Mouse (Mus musculus) hindlimb bud, embryonic 11.5 days (tissue): Measurements from ENCODE around the gene Tceal7.
"Not testable (repeated sequence)": the region's sequence is repeated elsewhere in the genome, so short reads cannot be mapped to it uniquely, and the experiment has no call there.

Experiments used
- DNase-seq: peaks from one replicate; pipeline ENCODE4 v3.0.0-alpha.2; 2012; ENCODE audit warnings: low read depth, low spot score; ENCODE audit errors: extremely low spot score

The Tceal7 gene

DNA sequence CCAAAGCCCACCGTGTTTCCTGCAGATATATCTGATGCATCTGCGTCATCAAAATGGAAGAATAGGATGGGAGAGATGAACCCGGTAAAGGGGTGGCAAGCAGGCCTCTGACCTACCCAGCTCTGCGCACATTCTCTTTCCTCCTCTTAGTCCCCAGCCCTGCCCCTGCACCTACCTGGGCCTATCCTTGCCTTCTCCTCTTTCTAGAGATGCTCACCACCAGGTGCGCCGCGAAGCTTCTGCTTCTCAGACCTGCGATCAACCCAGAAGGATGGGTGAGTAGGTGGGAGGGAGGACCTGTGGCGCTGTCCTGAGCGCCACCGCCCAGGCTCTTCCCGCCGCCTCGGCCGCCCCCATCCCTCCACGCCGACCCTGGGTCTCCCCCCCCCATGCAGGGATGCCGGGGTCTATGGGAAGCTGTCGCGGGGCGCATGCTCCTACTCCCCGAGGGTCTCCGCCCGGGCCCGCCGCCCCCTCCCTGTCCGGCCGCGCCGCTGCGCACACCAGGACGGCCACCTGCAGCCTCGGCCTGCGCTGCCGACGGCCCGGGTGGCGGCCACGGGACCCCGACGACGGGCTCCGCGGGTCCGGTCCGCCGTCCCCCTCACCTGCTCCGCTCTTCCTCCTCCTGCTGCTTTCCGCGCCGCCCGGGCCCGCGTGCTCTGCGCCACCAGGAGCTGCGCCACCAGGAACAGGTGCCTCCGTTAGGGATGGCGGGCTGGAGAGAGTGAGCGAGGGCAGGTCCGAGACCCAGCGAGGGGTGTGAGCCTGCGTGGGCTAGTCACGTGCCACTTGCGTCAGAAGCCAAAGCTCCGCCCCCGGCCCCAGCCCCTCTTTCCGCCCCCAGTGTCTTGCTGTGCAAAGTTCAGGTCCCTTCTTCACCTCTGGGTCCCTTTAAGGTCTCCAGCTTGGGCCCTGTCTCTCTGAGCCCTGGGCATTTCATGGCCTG lies at the start of gene Tceal7, which contains the start of gene Bex1:
Tceal7 (plus strand) TSS at position 51 of the 949 bp plus-strand sequence.
Bex1 (minus strand) TSS at position 785 of the 949 bp plus-strand sequence.
- not testable (repeated sequence) for DNase-seq

DNA sequence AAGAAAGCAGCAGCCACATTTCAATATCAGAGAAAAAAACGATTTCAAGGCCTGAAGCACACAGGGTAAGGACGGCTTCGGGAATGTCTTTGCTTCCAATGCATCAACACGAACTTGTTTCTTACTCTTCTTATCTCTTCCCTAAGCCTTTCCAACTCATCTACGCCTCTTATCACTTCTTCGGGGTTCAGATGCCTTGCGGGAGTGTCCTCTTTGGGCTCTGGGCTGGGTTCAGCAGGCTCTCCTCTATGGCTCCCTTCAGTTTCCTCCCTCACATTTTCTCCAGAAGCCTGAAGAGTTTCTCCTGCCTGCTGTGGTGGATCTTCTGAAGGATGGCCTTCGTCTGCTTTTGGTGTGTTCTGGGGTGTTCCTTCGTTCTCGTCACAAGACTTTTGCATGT lies 44.0 kb upstream of the Tceal7 start:
- no peak for DNase-seq

DNA sequence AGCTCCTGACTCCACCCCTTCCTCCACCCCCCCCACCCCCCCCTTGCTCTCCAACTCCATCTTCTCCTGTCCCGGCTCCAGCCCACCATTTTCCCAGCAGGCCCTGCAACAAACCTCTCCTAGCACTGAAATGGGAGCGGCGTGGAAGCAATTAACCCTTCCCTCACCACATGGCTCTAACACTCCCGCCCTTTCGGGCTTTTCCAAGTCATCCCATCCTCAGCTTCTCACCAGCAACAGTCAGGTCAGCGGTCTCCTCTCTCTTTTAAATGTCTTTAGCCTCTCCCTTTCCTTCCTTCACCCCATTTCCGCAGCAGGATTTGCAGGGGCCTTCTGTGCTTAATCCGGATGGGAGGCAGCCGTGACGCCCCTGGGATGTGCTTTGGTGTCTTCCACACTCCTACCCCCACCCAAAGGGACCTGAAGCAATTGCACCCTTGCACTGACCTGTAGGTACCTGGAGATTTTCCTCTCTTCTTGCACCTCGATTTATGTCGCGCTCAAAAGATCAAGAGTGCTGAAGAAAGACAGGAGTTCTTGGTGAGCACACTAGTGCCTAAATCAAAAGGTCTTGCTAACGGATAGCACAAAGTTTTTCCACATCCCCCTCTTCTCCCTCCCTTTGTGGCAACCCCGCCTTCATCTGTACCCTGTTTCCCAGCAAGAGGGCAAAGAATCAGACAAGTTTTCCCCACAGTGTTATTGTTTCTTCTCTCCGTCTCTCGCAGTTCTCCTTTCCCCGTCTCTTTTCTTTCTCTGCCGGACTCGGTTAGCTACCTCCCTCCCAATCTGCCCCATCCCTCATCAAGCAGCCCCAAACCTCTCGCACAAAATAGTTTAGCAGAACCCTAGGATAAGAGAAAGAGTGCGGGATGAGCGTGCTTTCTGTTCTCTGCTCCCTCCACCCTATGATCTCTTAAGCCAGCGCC lies 43.1 kb upstream of the Tceal7 start:
- DNase-seq: no peak

DNA sequence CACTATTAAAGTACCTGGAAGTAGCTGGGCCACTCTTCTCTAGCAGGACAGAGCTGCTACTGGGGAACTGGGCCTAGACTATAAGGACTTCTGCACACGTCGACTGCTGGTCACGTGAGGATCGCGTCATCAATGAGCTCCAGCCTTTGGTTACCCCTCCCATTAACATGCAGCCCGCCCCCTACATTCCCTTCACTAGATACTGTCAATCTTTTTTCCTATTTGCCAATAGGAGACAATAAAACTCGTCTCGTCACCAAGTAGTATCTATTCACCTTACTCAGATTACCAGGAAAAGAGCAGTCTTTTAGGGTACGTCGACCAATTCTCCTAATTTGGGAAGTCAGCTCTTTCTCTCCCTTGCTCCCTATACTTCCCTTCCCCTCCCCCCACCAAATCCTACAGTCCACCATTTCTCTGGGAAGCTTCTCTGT lies 42.4 kb upstream of the Tceal7 start, which contains the start of gene Tceal8:
Tceal8 (minus strand) TSS at position 225 of the 434 bp plus-strand sequence.
- DNase-seq: peak; percentile 66

DNA sequence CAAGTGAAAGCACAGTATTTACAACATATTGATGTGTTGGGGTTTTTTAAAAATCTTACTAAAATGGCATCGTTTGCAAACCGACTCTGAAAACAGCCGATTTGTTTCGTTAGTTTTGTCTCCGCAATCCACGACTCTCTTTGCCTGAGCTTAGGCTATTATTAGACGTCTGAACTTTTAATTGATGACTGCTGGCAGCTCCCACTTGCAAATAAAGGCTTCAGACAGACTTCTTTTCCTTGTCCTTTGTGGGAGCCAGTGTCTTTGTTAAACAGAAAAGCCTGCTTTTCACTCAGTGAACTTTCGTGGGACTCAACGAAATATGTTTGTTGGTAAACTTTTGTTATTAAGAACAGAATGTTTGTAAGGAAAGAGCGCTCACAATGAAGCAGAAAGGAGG lies 41.8 kb upstream of the Tceal7 start:
- DNase-seq: peak; percentile 6

DNA sequence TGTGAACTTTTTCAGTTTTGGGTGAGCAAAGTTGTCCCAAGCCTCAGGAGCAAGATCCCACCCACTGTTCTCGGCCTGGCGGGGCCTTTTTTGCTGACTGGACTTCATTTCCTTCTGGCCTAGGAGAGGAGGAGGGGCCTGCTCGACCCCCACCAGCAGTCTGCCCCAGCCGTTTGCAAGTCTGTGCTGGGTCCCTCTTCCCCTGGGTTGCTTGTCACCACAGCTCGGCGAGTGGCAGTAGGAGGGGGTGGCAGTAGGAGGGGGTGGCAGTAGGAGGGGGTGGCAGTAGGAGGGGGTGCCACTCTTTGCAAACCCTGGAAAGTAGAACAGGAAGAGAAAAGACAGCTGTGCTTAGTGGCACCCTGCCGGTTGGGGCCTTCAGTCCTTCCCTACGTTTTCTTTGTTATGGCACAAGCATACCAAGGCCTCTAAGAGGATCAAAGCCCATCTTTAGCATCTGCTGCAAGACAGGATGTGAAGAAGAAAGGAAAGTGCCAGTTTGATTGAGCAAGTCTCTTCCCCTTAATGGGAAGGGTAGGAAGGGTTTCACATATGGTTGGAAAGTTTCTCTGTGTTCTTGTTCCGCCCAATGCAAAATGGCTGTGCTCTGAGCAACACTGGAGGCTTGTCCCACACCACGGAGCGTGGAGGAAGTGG lies 33.6 kb upstream of the Tceal7 start:
- no peak for DNase-seq

DNA sequence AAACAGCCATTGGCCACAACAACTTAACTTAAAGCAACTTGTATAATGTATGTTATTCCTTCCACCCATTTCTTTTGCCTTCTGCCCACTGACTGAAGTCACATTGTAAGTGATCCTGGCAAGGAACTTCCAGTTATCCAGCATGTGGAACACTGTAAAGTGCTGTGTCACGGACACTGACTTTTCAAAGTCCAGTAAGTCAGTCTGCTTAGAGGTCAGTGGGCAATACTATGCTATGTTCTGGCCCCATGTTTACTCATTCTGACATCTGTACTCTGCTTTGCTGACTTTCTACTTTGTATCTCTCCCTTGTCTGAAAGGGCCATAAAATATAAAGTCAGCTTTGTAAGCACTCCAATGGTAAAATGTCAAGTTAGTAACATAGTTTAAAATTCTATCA lies 31.5 kb upstream of the Tceal7 start:
- no peak for DNase-seq

DNA sequence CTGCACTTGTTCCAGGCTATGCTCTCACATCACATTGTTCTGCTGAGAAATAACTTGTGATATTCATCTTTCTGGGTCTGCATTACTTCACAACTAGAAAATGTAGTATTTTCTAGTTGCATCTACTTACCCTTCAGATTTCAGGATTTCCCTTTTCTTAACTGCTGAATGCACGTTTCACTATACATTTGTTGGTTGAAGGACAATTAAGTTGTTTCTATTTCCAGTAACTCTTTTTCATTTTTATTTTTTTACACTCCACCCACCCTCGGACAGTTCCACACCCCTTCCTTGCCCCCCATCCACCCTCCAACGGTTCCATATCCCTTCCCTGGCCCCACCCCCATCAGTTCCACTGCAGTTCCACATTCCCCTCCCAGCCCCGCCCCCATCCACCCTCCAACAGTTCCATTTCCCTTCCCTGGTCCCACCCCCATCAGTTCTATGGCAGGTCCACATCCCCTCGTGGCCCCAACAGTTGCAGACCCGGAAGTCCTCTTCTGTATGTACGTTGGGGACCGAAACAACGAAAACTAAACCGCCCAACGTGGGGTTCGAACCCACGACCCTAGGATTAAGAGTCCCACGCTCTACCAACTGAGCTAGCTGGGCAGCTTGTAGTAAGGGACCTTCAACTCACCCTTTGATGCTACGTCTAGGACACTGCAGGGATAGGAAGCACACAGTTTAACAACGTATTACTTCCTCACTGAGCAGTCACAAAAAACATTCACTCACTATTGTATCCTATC lies 19.2 kb upstream of the Tceal7 start:
- no peak for DNase-seq

DNA sequence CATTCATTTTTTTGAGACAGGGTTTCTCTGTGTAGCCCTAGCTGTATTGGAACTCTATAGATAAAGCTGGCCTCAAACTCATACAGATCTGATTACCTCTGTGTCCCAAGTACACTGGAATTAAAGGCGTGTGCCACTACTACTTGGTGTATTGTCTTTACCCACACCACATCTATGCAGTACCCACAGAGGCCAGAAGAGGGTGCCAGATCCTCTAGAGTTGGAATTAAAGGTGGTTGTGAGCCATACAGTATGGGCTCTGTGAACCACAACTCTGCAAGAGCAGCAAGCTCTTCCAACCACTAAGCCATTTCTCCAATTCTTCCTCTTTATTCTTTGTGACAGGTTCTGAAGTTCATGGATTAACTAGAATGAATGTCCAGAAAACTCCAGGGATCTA lies 17.7 kb upstream of the Tceal7 start:
- DNase-seq: no peak

DNA sequence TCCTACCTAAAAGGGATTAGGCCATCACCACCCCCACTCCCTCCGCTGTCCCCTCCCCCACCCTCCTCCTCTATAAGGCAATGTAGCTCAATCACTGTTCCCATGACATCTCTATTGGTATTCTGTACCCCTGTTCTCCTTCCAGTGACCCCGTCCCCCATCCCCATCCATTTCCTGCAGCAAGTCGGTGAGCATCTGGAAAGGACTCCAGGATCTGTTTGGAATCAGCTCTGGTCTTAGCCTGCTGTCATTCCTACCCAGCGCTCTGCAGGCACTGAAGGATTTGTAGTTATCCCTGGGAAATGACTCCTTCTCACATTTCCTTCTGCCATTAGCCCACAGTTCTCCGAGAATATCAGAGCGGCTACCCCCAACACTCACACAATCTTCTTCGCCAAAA lies 11.3 kb upstream of the Tceal7 start:
- DNase-seq: no peak

DNA sequence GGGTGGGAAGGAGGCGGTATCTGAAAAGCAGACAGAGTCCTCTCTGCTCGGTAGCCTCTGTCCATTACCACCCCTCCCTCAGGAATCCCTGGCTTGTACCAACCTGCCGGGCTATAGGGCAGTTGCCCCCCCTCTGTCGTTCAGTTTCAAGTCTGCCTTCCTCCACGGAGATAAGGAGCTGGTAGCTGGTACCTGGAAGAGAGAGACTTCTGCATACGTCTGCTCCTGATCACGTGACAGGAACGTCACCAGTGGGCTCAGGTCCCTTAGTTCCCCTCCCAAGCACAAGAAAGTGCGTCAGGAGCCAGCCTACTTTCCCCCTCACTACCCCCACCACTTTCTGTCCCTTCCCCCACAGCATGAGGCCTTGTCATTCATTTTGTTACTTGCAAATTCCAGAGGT lies 10.9 kb upstream of the Tceal7 start, which contains the start of gene Tceal5:
Tceal5 (minus strand) TSS at position 213 of the 403 bp plus-strand sequence.
- no peak for DNase-seq

DNA sequence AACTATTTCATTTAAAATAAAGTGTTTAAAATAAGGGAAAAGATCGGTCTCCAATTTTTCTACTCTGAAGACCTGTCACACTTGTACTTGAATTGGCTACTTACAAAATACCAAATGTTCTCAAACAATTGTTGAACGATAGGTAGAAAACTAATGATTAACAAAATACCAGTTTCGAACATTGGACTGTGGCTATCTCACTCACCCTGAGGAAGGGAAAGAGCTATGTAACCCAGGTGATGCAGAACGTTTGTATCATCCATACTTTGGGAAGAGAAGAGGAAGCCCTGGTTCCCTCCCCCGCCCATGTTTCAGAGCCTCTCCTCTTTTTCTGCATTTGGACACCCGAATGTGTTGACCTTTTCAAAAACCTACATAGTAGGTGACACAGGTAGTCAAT lies 10.2 kb upstream of the Tceal7 start:
- DNase-seq: no peak

DNA sequence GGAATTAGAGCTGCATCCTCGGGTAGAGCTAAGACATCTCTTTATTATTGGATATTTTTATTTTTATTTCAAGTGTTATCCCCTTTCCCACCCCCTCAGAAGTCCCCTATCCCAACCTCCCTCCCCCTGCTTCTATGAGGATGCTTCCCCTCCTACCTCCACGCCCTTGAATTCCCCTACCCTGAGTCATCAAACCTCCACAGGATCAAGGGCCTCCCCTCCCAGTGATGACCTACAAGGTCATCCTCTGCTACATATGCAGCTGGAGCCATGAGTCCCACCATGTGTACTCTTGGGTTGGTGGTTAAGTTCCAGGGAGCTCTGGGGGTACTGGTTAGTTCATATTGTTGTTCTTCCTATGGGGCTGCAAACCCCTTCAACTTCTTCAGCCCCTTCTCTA lies 1.2 kb upstream of the Tceal7 start:
- DNase-seq: no peak

DNA sequence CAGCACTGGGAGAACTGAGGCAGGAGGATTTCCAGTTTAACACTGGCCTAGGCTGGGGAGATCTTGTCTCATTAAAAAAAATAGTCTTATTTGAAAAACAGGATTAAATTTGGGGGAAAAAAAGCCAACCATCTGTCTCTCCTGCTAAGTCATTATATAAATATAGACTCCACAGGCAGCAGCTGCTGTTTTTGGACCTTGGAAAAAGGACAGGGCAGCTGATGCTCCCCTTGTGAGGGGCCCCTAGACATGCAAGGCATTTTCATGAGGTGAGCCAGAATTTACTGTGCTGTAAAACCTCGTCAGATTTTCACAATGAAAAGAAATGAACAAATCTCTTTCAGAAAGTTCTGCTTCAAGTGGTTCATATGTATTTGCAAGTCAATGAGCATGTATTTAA lies 1.7 kb downstream of the Tceal7 start:
- no peak for DNase-seq

DNA sequence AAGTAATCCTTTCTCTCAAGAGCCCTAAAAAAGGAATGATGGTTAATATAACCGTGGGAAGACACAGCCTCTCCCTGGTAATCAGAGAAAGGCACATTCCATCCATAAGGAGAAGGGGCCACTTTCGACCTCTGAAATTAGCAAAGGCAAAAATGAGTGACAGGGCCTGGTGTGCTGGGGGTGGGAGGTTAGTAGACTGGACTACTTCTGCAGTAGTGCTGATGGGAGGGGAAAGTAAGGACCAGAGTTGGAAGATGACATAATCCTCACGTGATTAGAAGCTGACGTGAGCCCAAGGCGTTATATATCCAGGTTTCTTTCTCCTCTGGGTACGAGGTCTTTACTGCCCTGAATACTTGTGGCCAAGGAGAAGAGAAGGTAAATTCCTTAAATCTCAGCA lies 9.1 kb downstream of the Tceal7 start:
- no peak for DNase-seq

DNA sequence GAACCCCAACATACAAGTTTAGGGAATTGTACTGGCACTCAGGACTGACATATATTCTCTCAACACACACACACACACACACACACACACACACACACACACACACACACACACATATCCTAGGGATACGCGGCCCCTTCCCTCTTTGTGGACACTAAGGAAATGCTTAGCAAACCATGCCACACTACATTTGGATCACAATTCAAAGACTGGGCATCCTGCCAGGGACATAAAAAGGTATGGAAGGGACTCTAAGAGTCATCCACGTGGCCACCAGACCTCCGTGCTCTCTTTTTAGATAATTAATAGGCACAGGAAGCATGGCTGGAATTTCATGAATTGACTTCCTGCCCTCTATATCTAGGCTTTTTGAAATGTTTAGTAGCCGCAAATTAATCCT lies 13.2 kb downstream of the Tceal7 start:
- DNase-seq: no peak

DNA sequence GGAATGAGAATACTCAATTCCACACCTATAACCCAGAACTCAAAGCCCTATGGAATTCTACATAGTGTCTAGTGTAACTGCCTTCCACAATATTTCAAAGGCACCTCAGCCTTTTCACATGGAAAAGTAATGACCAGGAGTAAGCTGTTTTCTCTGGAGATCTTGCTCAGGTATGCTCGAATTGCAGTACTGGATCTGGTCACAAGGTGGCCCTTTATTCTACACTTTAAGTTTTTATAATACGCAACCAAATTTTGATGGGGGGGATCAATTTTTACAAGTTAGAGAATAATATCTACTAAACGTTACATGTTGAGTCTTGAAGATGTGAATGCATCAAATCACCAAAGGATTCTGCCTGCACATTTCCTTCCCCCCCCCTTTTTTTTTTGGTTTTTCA lies 23.5 kb downstream of the Tceal7 start:
- no peak for DNase-seq

DNA sequence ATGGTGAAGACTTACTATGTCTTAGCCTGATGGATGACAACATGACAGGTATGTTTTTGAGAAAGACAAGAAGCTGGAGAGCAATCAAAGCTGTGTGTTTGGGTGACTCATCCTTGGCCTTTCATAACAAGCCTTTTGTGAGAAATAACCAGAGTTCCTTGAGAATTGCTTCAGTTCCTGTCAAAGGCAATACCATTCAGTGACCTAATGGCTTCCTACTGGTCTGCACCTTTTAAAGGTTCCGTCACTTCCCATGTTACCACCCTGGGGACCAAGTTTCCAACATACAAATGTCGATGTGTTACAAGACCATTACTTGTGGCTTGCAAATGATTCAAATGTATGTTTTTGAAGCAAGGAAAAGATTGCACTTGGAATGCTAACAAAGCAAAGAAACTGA lies 28.6 kb downstream of the Tceal7 start:
- DNase-seq: no peak

DNA sequence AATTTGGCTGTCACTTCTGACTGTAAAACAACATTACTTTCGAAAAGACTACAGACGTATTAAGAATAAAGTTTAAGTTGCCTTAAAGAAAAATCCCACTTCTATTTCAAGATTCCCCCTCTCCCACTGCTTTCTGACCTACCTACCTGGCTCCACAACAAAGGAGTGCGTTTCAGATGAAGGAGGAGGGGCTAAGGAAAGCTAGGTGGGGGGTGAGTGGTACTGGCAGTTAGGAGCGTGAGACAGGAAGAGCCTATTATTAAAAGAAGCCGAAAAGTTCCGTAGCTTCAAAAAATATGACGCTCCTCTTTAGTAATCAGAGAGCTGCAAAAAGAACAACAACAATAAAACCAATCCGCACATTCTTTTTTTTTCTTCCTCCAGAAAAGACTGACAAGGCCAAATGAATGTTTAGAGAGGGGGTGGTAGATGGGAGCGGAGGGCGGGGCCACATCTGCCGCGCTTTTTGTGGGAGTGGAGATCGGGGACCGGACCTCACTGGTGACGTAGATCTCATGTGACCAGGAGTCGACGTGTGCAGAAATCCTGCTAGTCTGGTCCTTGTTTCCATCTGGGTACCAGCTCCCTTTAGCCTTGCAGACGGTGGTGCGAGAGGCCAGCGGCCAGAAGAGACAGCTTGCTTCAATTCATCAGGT lies 30.1 kb downstream of the Tceal7 start, which contains the start of gene Tceal9:
Tceal9 (plus strand) TSS at position 506 of the 656 bp plus-strand sequence.
- DNase-seq: peak; percentile 70
